Mouse (Mus musculus) frontal cortex, postnatal 14 days (tissue): Measurements from ENCODE around the gene Pias3.
"Not testable (repeated sequence)": the region's sequence is repeated elsewhere in the genome, so short reads cannot be mapped to it uniquely, and the experiment has no call there.

Experiments
- DNase-seq, 2 experiments: peaks; one replicate each; pipeline ENCODE4 v3.0.0; 2022; ENCODE audit warnings: low spot score in 2 of 2

The Pias3 gene

DNA sequence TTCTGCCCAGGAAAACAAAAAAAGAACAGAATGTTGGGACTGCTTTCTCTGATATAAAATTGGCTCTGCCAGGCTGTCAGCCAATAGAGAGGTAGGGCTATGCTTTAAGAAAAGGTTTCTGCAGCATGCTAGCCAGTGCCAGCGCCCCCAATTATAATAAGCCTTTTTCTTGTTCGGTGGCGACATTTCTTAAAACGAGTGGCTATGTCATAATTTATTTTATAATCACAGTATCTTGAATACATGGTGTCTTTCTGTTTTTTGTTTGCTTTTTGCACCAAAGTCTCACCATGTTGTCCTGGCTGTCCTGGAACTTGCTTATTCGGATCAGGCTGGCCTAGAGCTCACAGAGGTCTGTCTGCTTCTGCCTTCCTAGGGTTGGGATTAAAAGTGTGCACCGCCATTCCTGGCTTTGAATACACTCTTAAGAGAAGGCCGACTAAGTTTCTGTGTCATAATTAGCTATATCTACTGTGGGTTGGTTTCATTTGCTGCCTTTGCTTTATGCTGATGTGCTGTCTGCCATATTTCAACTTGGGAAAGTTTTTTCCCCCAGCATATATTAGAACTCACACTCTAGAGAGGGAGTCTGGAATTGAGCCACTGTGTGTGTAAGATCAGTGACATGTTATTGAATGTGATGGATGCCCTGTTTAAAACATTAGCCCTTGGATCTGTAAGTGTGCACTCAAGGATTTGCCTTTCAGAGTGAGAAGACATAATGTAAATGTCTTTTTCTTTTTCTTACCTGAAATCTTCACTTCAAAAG is 32.6 kb downstream of the Pias3 start:
- DNase-seq = no peak

DNA sequence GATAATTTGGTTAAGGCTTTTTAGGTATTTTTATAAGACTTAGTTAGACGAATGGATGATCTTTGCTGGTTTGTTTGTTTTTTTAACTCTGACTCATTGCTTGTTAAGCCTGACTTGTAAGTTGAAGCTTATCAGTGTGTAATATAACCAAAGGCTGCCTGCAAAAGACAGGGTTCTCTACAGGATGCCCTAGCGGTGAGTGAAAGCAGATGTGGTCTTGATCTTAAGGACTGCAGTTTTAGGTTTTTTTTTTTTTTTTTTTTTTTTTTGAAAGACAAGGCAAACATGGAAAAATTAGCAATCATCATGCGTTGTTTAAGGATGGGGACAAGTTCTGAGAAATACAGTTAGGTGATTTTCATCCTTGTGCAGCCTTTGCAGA is 33.2 kb downstream of the Pias3 start:
- no peak for DNase-seq

- DNase-seq = no peak
These were observed 34.6 kb downstream of the Pias3 start for GRCm38 (mm10) chr3:96730785-96731184.

- DNase-seq = no peak
These were observed 37.8 kb downstream of the Pias3 start for GRCm38 (mm10) chr3:96733984-96734383.

DNA sequence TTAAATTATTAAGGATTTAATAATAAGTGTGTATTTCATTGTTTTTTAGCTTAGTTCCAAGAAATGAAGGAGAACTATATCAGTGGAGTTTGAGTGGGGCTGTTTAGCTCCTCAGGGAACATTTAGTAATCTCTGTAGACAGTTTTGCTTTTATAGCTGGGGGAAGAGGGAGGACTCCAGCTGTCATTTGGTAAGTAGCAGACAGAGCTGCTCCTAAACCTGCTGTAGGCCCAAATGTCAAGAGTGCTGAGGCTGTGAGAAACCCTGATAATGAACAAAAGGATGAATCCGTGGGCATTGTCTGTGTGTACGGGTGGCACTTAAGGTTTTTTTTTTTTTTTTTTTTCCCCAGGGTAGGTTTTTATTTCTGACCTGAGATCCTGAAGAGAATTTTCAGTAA is 39.0 kb downstream of the Pias3 start:
- DNase-seq = no peak

DNA sequence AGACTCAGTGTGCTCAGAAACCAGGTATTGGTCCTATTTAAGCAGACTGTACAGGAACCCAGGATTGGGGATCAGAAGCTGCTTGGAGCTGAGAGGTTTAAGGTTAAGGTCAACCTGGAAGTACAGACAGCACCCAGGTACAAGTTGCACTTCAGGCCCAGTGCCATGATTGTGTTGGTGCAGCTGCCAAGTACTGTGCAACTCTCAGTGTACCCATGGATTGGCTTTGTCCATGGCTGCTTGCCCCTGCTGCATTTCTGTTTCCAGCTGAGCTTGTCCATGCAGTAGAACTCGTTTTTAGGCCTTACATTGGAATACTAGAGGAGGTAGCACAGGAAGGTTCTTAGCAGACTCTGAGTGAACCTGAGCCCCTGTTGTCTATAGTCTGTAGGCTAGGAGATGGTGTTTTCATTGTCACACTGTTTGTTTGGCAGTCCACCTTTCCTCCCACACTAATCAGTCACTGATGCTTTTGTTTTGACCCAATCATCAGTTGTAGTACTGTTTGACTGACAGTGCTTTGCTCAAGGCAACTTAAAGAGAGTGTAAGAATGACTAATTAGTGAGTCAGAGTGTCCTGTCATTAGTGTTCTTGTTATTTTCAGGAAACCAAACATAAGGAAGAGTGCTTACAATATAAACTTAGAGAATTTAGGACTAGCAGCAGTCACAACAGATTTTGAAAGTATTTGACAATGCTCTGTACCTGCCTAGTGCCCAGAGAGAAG is 41.0 kb downstream of the Pias3 start:
- DNase-seq = no peak

- DNase-seq = no peak
These were observed 41.8 kb downstream of the Pias3 start for GRCm38 (mm10) chr3:96737995-96738394.

GRCm38 (mm10) chr3:96740279-96740678 is 44.1 kb downstream of the Pias3 start:
- DNase-seq = not testable (repeated sequence)

GRCm38 (mm10) chr3:96744348-96744747 is 48.2 kb downstream of the Pias3 start:
- DNase-seq = no peak

DNA sequence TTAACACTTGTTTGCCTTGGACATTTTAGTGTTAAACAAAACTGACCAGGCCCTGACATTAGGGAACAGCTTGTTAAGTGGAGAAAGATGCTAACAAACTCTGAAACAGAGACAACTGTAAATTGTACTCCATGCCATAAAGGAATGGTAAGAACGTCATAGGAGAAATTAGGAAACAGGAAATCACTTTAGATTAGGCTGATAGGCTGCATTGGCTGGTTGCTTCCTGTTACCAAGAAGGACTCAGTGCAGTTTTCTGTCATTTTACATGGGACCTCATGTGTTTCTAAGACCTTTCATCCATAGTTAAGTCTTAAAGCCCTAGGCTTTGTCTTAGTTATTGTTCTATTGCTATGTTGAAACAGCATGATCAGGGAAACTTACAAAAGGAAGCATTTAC is 50.6 kb downstream of the Pias3 start:
- DNase-seq = no peak
